Mouse (Mus musculus) hindbrain, postnatal 0 days (tissue): ENCODE data around the gene Tgfbi. TPM values are rescaled to one million over a fixed set of nuclear protein-coding genes. Genes with fewer than 3 reads are reported as not detected.

Experiments used
- ATAC-seq: fragments of 200-750 bp; cut with Nextera tagmentation; 2 replicates; pipeline ENCODE4 v1.8.0; 2017; ENCODE audit warnings: mild to moderate bottlenecking, moderate TSS enrichment, moderate library complexity
- DNase-seq: peaks from one replicate; pipeline ENCODE4 v3.0.0-alpha.2; 2015; ENCODE audit warnings: low spot score
- H3K27ac ChIP-seq: fragments of 300-500 bp; sonication (generic); 2 replicates; pipeline ENCODE4 v1.5.1; 2014; ENCODE audit warnings: mild to moderate bottlenecking
- H3K27me3 ChIP-seq: fragments of 300-500 bp; sonication (generic); 2 replicates; pipeline ENCODE4 v1.6.1; 2014; ENCODE audit warnings: low read length, mixed read lengths; ENCODE audit not compliant: insufficient read depth
- H3K36me3 ChIP-seq: fragments of 300-500 bp; sonication (generic); 2 replicates; pipeline ENCODE4 v1.6.1; 2014; ENCODE audit warnings: low read length, mixed read lengths; ENCODE audit not compliant: insufficient read depth
- H3K4me1 ChIP-seq: fragments of 300-500 bp; sonication (generic); 2 replicates; pipeline ENCODE4 v1.6.1; 2014; ENCODE audit warnings: antibody characterized with exemption, low read length, mixed read lengths; ENCODE audit not compliant: insufficient read depth
- H3K4me2 ChIP-seq: fragments of 300-500 bp; sonication (generic); 2 replicates; pipeline ENCODE4 v1.6.1; 2014; ENCODE audit warnings: low read depth, mild to moderate bottlenecking, low read length, moderate library complexity, mixed read lengths
- H3K4me3 ChIP-seq: fragments of 300-500 bp; sonication (generic); 2 replicates; pipeline ENCODE4 v1.5.1; 2014; ENCODE audit warnings: low read length
- H3K9ac ChIP-seq: fragments of 300-500 bp; sonication (generic); replicated peaks from 2 replicates; pipeline ENCODE4 v1.6.1; 2014; ENCODE audit warnings: mild to moderate bottlenecking, low read length, moderate library complexity, mixed read lengths
- H3K9me3 ChIP-seq: fragments of 300-500 bp; sonication (generic); 2 replicates; pipeline ENCODE4 v1.6.1; 2016; ENCODE audit warnings: low read length, mixed read lengths
- CTCF ChIP-seq: IDR thresholded peaks from 2 replicates; pipeline ENCODE4 v1.5.1; 2016; ENCODE audit warnings: antibody characterized with exemption, control low read depth, low read depth
- WGBS: fragments of 180-500 bp; shearing (Covaris S2); extraction: QIAGEN DNeasy Blood & Tissue Kit; methylation state at CpG from one replicate; pipeline ENCODE4 v1.1.7; 2014; 5-methylcytosine and 5-hydroxymethylcytosine counted together
- polyA plus RNA-seq: library from polyadenylated mRNA; unstranded; fragments of >200 nt; fragmentation: Nextera tagmentation; extraction: Ambion mirVana; gene quantifications from 2 replicates; pipeline ENCODE4 v1.2.1, GENCODE M21; 2015
- total RNA-seq: library from RNA; depleted of rRNA; stranded (reverse); fragments of >200 nt; gene quantifications from 2 replicates; pipeline ENCODE4 v1.2.3, GENCODE M21; 2014

Gene Tgfbi
- total and polyA plus RNA-seq, 2 experiments from 2014 or later: 4.9 to 6.2 TPM

DNA sequence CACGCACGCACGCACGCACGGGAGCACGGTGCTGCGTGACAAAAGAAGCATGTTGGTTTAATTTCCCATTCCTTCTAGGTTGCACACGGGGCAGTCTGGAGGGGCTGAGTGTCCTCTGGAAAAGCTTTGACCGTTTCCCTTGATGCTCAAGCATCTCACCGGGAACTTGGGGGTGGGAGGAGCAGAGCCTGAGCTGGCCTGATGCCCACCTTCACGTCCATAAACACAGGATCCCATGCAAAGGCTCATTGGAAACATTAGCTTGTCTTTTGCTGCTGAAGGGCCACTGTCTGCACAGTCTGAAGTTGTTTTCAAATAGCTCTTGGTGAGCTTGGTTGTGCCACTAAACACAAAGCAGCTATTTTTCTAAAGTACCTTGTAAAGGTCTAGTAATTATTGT is 2.6 kb upstream of the Tgfbi start:
- no peak overlapping the region for H3K9ac ChIP-seq
- H3K4me1 ChIP-seq: peaks cover 4% of the 10 kb centered on the region; the same call in 1 of the 2 replicates
- ATAC-seq (no peak), DNase-seq (no peak)
- H3K4me2 ChIP-seq: no peak overlapping the region
- 76% methylated on average over 11 of the region's 11 CpGs for WGBS
- no peaks in the 10 kb centered on the region for H3K36me3 ChIP-seq
- peaks cover 34% of the 10 kb centered on the region for H3K27me3 ChIP-seq
- H3K4me3 ChIP-seq: no peak overlapping the region
- H3K27ac ChIP-seq: no peak overlapping the region
- H3K9me3 ChIP-seq: no peaks in the 10 kb centered on the region
- TF ChIP-seq CTCF: no peak

DNA sequence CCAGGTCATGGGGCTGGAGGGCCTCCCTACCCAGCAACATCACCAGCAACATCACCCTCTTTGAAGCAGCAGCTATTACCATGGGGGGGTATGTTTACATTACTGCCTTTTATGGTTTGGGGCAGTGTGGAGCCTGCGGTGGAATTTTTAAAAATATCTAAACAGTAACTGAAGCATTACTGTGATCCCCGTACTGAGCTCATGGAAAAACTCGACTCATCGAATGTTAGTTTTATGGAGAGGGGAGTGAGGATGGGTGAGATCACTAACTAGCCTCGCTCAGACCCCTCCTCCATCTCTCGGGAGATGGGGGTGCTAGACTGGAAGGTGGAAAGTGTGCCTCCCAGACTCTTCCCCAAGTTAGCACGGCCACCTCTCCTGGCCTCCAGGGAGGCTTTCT is 2.1 kb upstream of the Tgfbi start:
- Histone ChIP-seq H3K36me3 (no peaks in the 10 kb centered on the region), H3K4me3 (no peak overlapping the region), H3K27me3 (peaks cover 39% of the 10 kb centered on the region), H3K4me1 (peaks cover 4% of the 10 kb centered on the region; the same call in 1 of the 2 replicates), H3K9me3 (no peaks in the 10 kb centered on the region), H3K4me2 (no peak overlapping the region), H3K9ac (no peak overlapping the region), H3K27ac (no peak overlapping the region)
- TF ChIP-seq CTCF: no peak
- WGBS: 72% methylated on average over 7 of the region's 7 CpGs
- DNase-seq: no peak
- no peak for ATAC-seq

DNA sequence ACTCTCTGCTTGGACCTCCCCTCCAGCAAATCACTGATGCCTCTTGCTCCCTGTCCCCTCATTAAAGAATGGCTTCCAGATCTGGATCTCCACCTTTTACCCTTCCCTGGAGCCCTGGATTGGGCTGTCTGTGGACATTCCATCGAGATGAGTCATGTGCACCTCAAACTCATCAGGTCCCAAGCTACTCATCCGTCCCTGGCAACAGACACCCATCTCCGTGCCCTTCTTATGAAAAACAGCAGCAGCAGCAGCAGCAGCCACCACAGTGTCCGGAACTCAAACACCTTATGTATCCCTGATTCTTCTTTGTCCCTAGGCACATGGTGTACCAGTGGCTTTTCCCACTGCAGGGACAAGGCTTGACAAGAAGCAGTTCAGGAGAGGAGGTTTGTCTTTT is 1.5 kb upstream of the Tgfbi start:
- Histone ChIP-seq H3K36me3 (no peaks in the 10 kb centered on the region), H3K4me3 (no peak overlapping the region), H3K4me1 (peaks cover 10% of the 10 kb centered on the region; the same call in 1 of the 2 replicates), H3K9ac (no peak overlapping the region), H3K27ac (no peak overlapping the region), H3K4me2 (no peak overlapping the region), H3K27me3 (peaks cover 40% of the 10 kb centered on the region), H3K9me3 (no peaks in the 10 kb centered on the region)
- WGBS: 85% methylated on average over 4 of the region's 4 CpGs
- no peak for ATAC-seq
- no peak for TF ChIP-seq CTCF
- DNase-seq: no peak

DNA sequence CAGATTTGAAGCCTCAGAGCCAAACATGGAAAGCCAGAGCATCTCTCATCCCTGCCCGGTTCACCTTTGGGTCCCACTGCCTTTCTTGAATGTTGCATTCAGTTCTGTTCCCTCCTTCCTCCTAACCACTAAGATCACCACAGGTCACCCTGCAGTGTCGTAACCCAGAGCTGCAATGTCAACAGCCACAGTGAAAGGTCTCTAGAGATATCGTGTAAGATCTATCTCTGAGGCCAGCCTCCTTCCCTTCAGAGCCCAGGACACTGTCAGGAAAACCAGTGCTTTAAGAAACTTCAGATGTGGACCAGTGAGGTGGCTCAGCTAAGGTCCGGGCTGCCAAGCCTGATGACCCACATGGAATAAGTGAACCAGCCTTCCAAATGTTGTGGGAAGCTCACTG is 1.8 kb downstream of the Tgfbi start:
- no peaks in the 10 kb centered on the region for H3K36me3 ChIP-seq
- H3K9ac ChIP-seq: no peak overlapping the region
- H3K4me2 ChIP-seq: no peak overlapping the region
- DNase-seq (no peak), ATAC-seq (no peak)
- H3K4me1 ChIP-seq: peaks cover 10% of the 10 kb centered on the region; the same call in 1 of the 2 replicates
- peaks cover 40% of the 10 kb centered on the region for H3K27me3 ChIP-seq
- WGBS: 78% methylated on average over 4 of the region's 4 CpGs
- no peak for TF ChIP-seq CTCF
- H3K9me3 ChIP-seq: no peaks in the 10 kb centered on the region
- H3K4me3 ChIP-seq: no peak overlapping the region
- H3K27ac ChIP-seq: no peak overlapping the region

DNA sequence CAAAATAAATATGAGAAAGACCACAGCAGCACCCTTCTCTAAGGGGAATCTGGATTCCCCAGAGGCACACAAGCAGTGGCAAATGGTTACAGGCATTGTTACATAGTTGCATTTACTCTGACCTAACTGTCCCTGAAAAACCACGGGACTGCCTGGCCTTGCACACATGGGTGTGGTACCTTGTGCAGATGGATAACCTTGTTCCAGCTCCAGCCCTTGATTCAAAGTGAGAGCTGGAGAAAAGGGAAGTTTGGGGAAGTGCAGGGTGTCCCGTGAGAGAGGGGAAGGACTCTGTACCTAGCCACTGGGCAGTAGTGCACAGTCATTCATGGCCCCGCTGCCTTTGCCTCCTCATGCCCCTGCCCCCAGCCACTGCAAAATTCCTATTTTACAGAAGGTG is 2.4 kb downstream of the Tgfbi start:
- WGBS: 45% methylated on average over 3 of the region's 3 CpGs
- Histone ChIP-seq H3K4me2 (no peak overlapping the region), H3K9ac (no peak overlapping the region), H3K4me1 (peaks cover 10% of the 10 kb centered on the region; the same call in 1 of the 2 replicates), H3K36me3 (no peaks in the 10 kb centered on the region), H3K4me3 (no peak overlapping the region), H3K27ac (no peak overlapping the region), H3K9me3 (no peaks in the 10 kb centered on the region), H3K27me3 (peaks cover 40% of the 10 kb centered on the region)
- ATAC-seq (no peak), DNase-seq (no peak)
- no peak for TF ChIP-seq CTCF

DNA sequence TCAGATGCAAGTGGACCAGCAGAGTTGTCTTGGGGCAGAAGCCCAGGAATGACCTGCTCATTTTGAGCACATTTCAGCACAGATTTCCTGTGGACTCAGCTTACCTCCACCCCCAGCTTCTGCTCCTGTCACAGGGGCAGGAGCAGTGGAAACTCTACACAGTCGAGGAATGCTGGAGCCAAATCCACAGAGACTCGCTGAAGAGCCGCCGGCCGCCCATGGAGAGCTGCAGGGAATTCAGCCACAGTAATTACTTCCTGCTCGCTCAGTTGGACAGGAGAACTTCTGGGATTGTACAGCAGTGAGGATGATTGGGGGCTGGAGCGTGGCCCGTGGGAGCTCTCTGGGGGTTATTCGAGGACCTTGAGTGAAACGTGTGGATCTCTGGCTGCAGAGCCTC is 3.0 kb downstream of the Tgfbi start:
- Histone ChIP-seq H3K4me2 (no peak overlapping the region), H3K9me3 (no peaks in the 10 kb centered on the region), H3K4me3 (no peak overlapping the region), H3K9ac (no peak overlapping the region), H3K4me1 (peaks cover 10% of the 10 kb centered on the region; the same call in 1 of the 2 replicates), H3K27ac (no peak overlapping the region), H3K27me3 (peaks cover 40% of the 10 kb centered on the region), H3K36me3 (no peaks in the 10 kb centered on the region)
- ATAC-seq (no peak), DNase-seq (peak; percentile 26)
- no peak for TF ChIP-seq CTCF
- WGBS: 9% methylated on average over 10 of the region's 10 CpGs

DNA sequence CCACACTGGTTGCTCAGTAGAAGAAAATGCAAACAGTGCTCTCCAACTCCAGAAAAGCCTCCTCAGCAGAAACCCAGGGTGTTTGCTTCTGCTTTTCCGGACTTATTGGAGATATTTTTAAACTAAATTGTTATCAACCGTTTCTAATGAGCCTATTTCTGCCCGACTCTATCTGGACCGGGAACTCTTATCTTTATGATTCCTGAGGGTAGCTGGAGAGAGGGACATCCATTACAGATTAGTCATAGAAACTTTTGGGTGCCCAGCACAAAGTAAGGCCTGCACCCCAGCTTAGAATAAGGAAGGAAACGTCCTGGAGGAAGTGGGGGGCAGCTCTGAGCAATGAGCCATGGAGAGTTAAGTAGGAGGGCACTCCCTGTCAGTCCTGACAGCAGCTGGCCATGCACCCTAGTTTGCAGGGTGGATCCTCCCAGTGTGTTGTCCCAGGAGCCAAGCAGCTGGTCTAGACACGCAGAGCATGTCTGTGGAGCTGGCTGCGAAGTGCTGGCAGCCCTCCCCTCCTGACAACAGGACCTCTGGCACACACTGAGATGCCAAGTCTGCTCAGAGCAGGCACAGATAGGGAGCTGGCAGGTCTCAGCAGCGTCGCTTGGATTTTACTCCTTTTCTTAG is 4.2 kb downstream of the Tgfbi start:
- DNase-seq (peak; percentile 65), ATAC-seq (peak; percentile 73)

More for the DNA sequence above, 4.2 kb downstream of the Tgfbi start:
- no peak overlapping the region for H3K27ac ChIP-seq
- WGBS: 37% methylated on average over 9 of the region's 9 CpGs
- no peak overlapping the region for H3K4me2 ChIP-seq
- H3K9ac ChIP-seq: no peak overlapping the region
- no peaks in the 10 kb centered on the region for H3K36me3 ChIP-seq
- H3K4me3 ChIP-seq: no peak overlapping the region
- peaks cover 10% of the 10 kb centered on the region; the same call in 1 of the 2 replicates for H3K4me1 ChIP-seq
- H3K27me3 ChIP-seq: peaks cover 38% of the 10 kb centered on the region
- H3K9me3 ChIP-seq: no peaks in the 10 kb centered on the region
- TF ChIP-seq CTCF: no peak
